Mouse (Mus musculus): Measurements from ENCODE around the gene Fam81a.

- TF ChIP-seq CTCF (IDR thresholded peaks at IDR 0.05; ENCODE audit: low read depth, low read length): no peak
- no peak for TF ChIP-seq POLR2A (IDR thresholded peaks at IDR 0.05; ENCODE audit: extremely low read depth, insufficient read depth, low read length)
These were observed 53.6 kb downstream of the Fam81a start for GRCm38 (mm10) chr9:70088786-70089096.
